Mouse (Mus musculus): ENCODE measurements around the gene Skil.
A peak's percentile ranks its signal among the peaks of the same experiment; 100 is the strongest.

Gene Skil

DNA sequence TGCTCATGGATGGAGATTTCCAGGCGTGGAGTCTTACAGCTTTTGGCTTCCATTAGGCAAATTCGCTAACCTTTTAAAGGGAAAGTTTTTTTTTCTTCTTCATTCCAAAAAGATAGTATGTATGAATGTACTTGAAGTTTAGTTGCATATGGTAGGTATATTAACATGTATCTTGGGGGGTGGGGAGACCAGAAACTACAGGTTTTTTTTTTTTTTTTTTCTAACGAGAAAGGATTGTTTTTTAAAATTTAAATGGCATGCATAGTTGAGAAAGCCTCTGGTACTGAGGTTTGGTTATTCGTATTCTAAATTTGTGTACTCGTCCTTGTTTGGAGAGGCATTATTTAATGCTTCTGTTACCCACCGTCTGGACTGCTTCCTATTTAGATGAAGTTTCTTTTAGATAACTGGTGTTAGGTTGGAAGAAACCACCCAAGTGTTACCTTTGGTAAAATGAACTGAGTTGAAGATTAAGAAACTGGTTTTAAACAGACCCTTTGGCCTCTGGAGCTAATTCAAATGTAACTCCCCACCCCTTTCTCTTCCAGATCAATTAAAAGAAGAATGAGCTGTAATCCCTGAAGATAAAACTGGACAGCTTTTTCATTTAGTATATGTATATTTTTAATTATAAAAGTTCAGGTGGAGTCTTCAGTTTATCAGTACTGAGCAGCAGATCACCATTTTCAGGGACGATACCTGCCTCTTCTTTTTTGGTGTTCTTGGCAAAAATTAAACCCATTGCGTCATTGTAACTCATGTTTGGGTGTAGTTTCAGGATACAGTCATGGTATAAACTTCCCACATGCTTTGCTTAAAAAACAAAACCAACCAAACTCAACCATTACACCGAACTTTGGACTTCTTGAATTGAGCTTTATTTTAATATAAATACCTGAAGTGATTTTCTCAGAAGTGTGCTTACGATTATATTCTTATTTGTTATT lies 1.6 kb downstream of the Skil start:
- TF ChIP-seq GATA4 (IDR thresholded peaks at IDR 0.05; ENCODE audit: insufficient replicate concordance, low read length), result no peak

DNA sequence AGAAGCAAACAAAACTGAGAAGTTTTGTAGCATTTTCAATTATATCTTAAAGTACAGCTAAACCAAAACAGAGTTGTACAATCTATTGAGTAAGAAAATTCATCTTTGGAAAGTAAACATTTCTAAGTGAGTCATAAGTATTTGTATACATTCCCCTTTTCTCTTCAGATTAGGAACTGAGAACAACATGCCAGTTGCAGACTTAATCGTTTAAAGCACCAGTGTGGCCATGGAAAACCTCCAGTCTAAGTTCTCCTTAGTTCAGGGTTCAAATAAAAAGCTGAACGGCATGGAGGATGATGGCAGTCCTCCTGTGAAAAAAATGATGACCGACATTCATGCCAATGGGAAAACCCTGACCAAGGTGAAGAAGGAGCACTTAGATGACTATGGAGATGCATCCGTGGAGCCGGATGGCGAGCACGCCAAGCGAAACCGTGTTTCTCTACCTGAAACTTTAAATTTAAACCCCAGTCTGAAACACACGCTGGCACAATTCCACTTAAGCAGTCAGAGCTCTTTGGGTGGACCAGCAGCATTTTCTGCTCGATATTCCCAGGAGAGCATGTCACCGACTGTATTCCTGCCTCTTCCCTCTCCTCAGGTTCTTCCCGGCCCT lies 2.4 kb downstream of the Skil start:
- no peak for TF ChIP-seq GATA4 (IDR thresholded peaks at IDR 0.05; ENCODE audit: insufficient replicate concordance, low read length)

DNA sequence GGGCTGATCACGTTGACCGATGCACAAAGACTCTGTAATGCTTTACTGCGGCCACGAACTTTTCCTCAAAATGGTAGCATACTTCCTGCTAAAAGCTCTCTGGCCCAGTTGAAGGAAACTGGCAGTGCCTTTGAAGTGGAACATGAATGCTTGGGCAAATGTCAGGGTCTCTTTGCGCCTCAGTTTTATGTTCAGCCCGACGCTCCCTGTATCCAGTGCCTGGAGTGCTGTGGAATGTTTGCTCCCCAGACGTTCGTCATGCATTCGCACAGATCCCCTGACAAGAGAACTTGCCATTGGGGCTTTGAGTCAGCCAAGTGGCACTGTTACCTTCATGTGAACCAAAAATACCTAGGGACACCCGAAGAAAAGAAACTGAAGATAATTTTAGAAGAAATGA lies 3.1 kb downstream of the Skil start:
- TF ChIP-seq GATA4 (IDR thresholded peaks at IDR 0.05; ENCODE audit: insufficient replicate concordance, low read length), result no peak

DNA sequence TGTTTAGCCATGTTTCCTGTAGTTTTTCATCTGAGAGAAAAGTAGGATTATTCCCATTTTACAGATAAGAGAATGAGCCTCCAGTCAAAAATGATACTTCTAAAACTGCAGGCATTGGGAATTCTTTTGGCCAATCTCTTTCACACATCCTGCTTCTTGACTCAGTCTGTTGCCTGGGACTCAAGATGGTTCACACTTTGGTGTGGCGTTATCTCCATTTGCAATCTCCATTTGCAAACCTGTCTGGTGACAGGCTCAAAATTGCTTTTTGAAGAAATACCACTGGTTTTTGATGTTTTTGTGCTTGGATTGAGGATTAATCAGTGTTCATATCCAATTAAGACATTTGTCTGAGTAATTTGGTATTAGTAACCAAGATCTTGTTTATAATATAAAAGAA lies 3.7 kb downstream of the Skil start:
- TF ChIP-seq GATA4 (IDR thresholded peaks at IDR 0.05; ENCODE audit: insufficient replicate concordance, low read length), result no peak

DNA sequence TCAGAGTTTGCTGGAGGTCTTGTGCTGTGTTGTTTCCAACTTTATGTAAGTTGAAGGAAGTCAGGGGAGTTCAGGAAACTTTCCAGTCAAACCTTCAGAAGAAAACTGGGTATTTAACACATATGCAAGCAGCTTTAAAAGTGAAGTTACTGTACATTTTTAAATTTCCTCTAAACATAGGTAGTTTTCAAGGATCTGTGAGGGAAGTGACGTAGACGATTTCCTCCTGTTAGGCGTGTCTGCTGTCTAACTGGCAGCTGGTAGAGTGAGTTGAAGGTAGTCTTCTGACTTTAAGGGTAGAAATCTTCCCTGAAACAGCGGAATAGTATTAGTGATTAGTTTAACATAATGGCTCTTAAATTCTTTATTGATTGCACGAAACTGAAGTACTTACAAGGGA lies 5.2 kb downstream of the Skil start:
- no peak for TF ChIP-seq GATA4 (IDR thresholded peaks at IDR 0.05; ENCODE audit: insufficient replicate concordance, low read length)

DNA sequence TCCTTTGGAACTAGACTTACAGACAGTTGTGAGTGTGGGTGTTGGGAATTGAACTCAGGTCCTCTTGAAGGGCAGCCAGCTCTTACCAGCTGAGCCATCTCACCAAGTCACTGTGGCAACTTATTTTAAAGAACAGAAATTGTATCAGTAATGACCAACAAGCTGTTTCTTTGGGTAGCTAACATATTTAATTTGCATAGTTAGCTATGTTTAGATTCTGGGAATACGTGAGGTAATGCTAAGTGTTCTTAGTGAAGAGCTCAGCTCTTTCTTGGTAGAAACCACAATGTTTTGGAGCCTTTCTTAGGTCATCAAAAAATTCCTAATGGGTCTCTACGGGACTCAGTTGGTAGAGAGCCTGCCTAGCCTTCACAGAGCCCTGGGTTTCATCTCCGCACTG lies 5.9 kb downstream of the Skil start:
- TF ChIP-seq GATA4 (IDR thresholded peaks at IDR 0.05; ENCODE audit: insufficient replicate concordance, low read length), result no peak

DNA sequence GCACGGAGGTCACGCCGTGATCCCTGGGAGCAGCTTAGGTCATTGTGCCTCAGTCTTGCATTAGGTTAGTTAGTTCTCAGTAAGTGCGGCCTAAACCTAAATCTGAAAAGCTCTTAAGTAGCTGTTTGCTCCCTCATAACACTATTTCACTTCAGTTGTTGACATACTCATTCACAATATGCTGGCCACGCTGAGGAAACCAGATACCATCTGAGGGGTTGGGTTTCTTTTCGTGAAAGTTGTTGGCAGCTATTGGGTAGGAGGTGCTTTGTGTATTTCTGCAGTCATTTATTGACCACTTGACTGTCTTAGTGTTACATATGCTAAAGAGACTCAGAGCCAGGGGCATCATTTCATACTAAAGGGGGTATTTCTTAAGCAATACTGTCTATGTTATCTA lies 10.1 kb downstream of the Skil start:
- no peak for TF ChIP-seq GATA4 (IDR thresholded peaks at IDR 0.05; ENCODE audit: insufficient replicate concordance, low read length)

DNA sequence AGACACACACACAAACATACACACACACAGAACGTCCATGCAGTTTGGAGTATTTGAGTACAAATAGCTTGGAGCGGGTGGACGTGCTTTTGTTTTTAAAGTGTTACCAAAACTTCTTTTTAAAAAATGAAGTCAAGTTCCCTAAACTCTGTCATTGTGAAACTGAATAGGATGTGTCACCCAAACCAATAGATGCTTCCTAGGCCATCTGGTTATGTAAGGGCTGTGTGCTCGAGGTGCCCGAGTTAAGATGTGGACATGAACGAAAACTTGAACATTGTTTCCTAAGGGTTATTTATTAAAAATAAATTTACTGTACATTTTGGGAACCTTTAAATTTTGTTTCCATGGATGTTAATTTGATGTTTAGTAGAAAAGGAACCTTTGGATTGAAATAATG lies 11.7 kb downstream of the Skil start:
- no peak for TF ChIP-seq GATA4 (IDR thresholded peaks at IDR 0.05; ENCODE audit: insufficient replicate concordance, low read length)

DNA sequence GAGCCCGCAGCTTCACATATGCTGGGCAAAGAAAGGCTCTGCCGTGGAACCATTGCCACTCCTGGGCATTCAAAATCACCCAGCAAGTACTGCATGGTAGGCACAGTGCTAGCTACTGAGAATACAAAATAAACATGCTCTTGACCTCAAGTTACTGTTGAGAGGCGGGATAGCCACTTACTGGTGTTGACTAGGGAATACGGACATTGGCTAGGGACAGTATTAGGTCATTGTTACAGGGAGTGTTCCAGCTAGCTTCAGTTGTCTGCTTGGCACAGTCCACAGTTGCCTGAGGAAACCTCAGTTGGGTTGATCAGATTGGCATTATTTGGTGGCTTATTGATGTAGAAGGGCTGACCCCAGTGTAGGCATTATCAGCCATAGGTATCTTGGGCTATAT lies 12.8 kb downstream of the Skil start:
- no peak for TF ChIP-seq GATA4 (IDR thresholded peaks at IDR 0.05; ENCODE audit: insufficient replicate concordance, low read length)

DNA sequence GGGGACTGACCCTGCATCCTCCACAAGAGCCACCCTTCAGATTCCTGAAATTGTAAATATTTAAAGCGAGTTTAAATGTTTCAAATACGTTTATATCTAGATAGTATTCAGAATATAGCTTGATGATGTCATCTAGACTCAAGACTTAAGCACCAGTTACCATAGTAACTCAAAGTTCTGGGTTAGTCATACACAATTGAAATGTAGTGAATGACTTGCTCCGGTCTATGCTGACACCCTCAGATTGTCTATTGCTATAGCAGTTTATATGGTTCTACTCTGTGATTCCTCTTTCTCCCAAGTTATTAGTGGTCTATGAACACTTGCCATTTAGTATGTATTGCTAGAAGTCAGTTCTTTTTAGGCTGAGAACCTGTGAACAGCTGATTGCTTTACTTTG lies 14.2 kb downstream of the Skil start:
- no peak for TF ChIP-seq GATA4 (IDR thresholded peaks at IDR 0.05; ENCODE audit: insufficient replicate concordance, low read length)

DNA sequence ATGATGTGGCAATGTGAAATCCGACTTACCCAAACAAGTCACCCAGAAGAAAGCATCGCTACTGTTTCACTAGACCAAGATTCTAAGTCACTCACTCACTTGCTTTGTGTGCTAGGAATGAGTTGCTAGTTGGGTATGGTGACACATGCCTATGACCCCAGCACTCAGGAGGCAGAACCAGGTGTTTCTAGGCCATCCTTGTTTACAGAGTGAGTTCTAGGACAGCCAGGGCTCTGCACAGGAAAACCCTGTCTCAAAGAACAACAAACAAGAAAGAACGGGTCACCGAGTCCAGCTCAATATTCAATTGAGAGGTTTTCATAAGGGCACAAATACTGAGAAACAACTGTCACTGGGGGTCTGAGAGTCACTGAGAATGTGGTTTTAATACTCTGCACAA lies 28.2 kb downstream of the Skil start:
- 0 out of 2 replicates have a peak, but pooled peaks have one; percentile 12 for TF ChIP-seq GATA4 (IDR thresholded peaks at IDR 0.05; ENCODE audit: insufficient replicate concordance, low read length)

DNA sequence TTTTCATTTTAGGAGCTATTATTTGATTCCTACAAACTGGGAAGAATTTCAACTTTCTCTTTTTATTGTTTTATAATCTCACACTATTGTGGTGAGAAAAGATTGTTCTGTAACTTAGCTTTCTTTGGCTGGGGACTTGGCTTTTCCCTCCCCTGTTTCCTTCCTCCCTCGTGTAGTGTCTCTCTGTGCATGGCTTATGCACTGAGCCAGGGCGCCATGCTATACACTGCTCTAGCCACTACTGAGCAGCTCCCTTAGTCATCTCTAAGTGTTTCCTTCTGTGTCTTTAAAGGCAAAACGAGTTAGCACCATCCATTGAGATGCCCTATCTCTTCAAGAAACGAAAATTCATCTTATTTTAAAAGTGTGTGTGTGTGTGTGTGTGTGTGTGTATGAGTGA lies 31.4 kb downstream of the Skil start:
- TF ChIP-seq GATA4 (IDR thresholded peaks at IDR 0.05; ENCODE audit: insufficient replicate concordance, low read length), result no peak

DNA sequence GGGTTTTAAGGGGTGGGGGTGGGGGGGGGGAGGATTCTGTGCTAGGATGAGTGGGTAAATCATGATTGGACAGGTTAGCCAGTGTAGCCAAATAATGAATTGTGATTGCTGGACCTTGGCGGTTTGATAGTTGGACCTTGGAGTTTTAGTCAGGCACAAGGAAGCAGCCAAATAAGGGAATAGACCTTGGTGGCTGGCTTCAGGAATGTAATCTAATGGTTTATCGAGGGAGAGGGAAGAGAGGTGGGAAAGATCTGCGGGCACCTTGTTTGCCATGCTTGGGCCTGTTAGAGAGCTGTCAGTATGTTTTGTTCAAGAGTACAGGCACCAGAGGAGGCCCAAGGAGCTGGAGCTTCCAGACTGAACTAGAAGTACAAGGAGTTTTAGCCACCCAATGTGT lies 32.0 kb downstream of the Skil start:
- no peak for TF ChIP-seq GATA4 (IDR thresholded peaks at IDR 0.05; ENCODE audit: insufficient replicate concordance, low read length)

DNA sequence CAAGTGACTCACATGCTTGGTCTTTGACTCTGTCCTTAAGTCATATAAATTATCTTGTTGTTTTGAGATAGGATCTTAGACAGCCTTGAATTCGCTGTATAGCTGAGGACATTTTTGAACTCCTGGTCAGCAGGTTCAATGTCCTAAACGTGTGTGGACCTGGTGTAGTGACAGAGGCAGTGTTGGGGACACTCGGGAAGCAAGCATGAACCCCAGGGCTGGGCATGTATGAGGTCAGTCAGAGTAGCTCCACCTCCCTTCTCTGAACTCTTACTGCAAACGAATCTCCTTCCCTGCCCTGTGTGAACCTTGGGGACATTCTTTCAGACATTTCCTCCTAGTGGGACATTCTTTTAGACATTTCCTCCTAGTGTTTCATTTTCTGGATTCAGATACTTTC lies 34.9 kb downstream of the Skil start:
- TF ChIP-seq GATA4 (IDR thresholded peaks at IDR 0.05; ENCODE audit: insufficient replicate concordance, low read length), result no peak

DNA sequence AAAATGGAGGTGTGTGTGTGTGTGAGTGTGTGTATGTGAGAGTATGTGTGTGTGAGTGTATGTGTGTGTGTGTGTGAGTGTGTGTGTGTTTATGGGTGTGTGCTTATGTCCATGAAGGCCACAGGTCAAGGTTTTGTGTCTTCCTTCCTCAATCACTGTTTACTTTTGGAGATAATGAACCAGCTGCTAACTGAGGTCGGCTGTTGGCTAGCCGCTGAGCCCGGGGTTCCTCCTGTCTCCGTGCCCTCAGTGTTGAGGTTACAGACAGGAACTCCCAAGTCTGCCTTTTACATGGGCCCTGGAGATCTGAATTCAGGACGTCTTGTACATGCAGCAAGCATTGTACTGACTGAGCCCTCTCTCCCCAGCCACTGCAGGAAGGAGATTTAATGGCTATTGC lies 38.8 kb downstream of the Skil start:
- peak; percentile 70; the same call in 1 of the 2 replicates for TF ChIP-seq GATA4 (IDR thresholded peaks at IDR 0.05; ENCODE audit: insufficient replicate concordance, low read length)

DNA sequence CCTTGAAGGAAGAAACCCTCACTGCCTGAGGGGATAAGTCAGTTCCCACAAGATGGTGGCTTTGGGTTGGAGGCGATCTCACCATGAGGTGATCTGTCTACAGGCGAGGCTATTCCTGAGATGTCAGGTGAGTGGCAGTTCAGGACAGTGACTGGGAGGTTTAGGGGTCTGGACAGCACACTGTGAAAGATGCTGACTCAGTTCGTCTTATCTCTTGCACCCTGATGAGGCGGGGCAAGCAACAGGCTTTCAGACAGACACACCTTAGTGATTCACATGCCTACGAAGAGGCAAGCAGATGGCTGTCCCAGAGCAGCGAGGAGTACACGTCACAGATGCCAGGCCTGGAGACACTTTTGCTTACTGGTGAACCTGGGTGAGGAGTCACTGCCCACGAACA lies 39.4 kb downstream of the Skil start:
- no peak for TF ChIP-seq GATA4 (IDR thresholded peaks at IDR 0.05; ENCODE audit: insufficient replicate concordance, low read length)
